Mouse (Mus musculus) C2C12 (cell line): ENCODE measurements at regions not wholly inside any gene's neighbourhood (a gene's known extent, or its start where the extent isn't known, plus 50 kb on each side); places are given as distances from the start of the nearest gene placed in this dataset.

Experiments
- H3K27me3 ChIP-seq: one replicate; pipeline ENCODE4 v1.6.1; 2011; ENCODE audit not compliant: control insufficient read depth, insufficient read depth, insufficient read length
- H3K36me3 ChIP-seq: one replicate; pipeline ENCODE4 v1.6.1; 2011; ENCODE audit not compliant: control insufficient read depth, insufficient read depth
- H3K4me3 ChIP-seq: one replicate; pipeline ENCODE4 v1.5.1; 2011; ENCODE audit warnings: mild to moderate bottlenecking, control low read depth; ENCODE audit not compliant: poor library complexity, insufficient read depth, severe bottlenecking
- H3K79me2 ChIP-seq: one replicate; pipeline ENCODE4 v1.6.1; 2011; ENCODE audit not compliant: control insufficient read depth, insufficient read depth
- H3K79me3 ChIP-seq: one replicate; pipeline ENCODE4 v1.6.1; 2011; ENCODE audit warnings: low read depth, control low read depth
- H3ac ChIP-seq: one replicate; pipeline ENCODE3; 2011; ENCODE audit warnings: low read depth; ENCODE audit not compliant: control insufficient read depth, insufficient read length
- CEBPB ChIP-seq: IDR thresholded peaks from one replicate; pipeline ENCODE4 v1.6.1; 2011; ENCODE audit warnings: low read depth, mild to moderate bottlenecking, control low read depth, moderate library complexity
- CTCF ChIP-seq: IDR thresholded peaks from one replicate; pipeline ENCODE4 v1.5.1; 2011; ENCODE audit not compliant: control insufficient read depth, insufficient read depth, insufficient read length
- FOSL1 ChIP-seq: IDR thresholded peaks from one replicate; pipeline ENCODE4 v1.8.0; 2011; ENCODE audit warnings: mild to moderate bottlenecking, low read length; ENCODE audit not compliant: poor library complexity, insufficient read depth, severe bottlenecking
- MAX ChIP-seq: IDR thresholded peaks from one replicate; pipeline ENCODE4 v1.6.1; 2011; ENCODE audit warnings: mild to moderate bottlenecking, control low read depth
- MYOD1 ChIP-seq: IDR thresholded peaks from one replicate; pipeline ENCODE4 v1.6.1; 2011; ENCODE audit warnings: low read depth; ENCODE audit not compliant: control insufficient read depth, insufficient read length
- MYOG ChIP-seq: IDR thresholded peaks from one replicate; pipeline ENCODE4 v1.6.1; 2011; ENCODE audit not compliant: control insufficient read depth, insufficient read length; ENCODE audit errors: extremely low read depth
- USF1 ChIP-seq: IDR thresholded peaks from one replicate; pipeline ENCODE4 v1.6.1; 2011; ENCODE audit warnings: low read depth, mild to moderate bottlenecking, control low read depth, moderate library complexity

DNA sequence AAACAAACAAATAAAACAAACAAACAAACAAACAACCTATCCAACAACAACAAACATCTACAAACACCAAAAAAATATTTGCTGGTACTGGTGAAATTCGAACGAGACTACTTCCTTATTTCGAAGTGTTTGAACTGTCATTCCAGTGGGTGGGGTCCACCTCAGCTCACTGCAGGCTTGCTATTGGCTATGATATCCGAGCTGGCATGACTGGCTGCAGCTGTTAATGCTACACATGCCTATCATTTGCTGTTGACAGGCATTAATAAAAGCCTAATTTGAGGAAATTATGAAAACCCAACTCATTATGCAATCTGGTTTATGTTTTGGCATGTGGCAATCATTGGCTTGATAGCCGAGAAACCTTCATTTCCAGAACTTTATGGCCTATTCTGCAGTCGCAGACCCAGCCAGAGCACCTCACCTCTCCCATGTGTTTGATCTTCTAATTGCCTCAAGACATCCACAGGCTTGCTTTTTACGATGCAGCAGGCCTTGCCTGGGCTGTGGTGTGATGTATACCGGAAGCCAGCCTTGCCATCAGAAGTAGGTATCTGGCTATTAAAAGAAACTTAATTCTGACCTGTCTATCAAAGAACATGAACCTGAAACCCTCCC lies 283.3 kb upstream of the Nr2f2 start:
- TF ChIP-seq USF1 (no peak), CEBPB (no peak), MYOG (no peak), FOSL1 (no peak), MAX (no peak), MYOD1 (no peak), CTCF (no peak)
- no peaks in the 10 kb centered on the region for H3K79me2 ChIP-seq
- no peak overlapping the region for H3ac ChIP-seq
- H3K4me3 ChIP-seq: no peak overlapping the region
- no peaks in the 10 kb centered on the region for H3K79me3 ChIP-seq
- no peaks in the 10 kb centered on the region for H3K36me3 ChIP-seq
- no peaks in the 10 kb centered on the region for H3K27me3 ChIP-seq

DNA sequence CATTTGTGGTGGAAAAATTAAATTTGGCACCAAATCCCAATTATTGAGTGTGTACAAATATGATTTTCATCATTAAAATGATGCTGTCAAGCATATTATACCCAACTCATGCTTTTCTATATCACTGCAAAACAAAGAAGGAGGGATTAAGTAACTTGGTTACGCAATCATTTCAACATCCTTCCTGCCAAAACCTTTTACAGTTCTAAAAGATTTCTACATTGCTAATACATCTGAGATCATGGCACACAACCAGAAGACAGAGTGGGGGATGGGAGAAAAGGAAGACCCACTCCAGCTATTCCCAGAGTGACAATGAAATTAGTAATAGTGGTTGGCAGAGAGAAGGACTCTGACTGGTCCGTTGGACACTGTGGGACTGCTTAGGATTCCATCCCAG lies 280.3 kb upstream of the Nr2f2 start:
- H3K79me2 ChIP-seq: no peaks in the 10 kb centered on the region
- no peaks in the 10 kb centered on the region for H3K79me3 ChIP-seq
- no peaks in the 10 kb centered on the region for H3K36me3 ChIP-seq
- no peak overlapping the region for H3ac ChIP-seq
- H3K4me3 ChIP-seq: no peak overlapping the region
- H3K27me3 ChIP-seq: no peaks in the 10 kb centered on the region
- TF ChIP-seq CEBPB (peak; percentile 69), FOSL1 (no peak)

DNA sequence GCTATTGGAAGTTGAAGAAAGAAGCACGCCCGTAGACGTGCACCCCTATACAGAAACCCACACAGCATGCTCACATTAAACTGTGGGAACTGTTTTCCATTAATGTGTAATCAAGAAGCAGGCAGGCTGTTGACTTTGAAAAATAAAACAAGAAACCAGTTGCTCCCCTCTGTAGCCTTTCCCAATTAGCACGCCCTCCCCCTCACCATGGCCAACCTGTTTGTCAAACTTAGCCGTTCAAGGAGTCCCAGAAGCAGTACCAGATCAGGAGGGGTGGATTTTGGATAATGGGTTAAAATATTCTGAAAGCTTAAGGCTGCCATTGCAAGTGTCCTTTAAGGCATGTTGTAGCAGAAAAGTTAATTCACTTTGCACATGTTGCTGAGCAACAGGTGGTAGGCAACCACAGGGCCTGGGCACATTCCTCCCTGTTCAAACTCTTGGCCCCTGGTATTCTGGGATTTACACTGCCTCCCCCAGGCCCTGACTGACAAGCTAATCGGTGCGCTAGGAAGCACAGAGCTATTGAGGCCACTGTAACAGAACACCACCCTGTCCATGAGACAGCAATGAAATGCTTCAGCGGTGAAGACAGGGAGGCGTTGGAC lies 277.3 kb upstream of the Nr2f2 start:
- Histone ChIP-seq H3K27me3 (no peaks in the 10 kb centered on the region), H3K79me2 (no peaks in the 10 kb centered on the region), H3K4me3 (no peak overlapping the region), H3ac (no peak overlapping the region), H3K79me3 (no peaks in the 10 kb centered on the region), H3K36me3 (no peaks in the 10 kb centered on the region)
- TF ChIP-seq MYOG (no peak), CEBPB (no peak), MYOD1 (no peak), FOSL1 (no peak), CTCF (no peak), USF1 (no peak), MAX (no peak)

DNA sequence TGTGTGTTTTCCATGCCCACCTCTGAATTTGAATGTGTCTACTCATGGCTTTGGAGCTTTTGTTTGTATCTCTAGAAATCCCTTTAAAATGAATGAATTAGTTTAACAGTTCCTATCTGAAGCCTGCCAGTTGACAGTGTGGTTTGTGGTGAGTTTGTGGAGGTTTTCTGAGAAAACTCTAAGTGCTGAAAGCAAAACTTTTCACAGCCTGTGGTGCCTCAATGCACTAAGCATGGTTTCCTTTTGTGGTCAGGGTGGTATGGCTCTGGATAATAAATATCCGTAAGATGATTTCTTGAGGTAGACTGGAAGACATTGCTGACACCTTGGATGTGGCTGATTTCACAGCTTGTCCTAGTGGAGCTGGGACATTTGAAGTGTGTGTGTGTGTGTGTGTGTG lies 276.5 kb upstream of the Nr2f2 start:
- Histone ChIP-seq H3ac (no peak overlapping the region), H3K79me3 (no peaks in the 10 kb centered on the region), H3K36me3 (no peaks in the 10 kb centered on the region), H3K27me3 (no peaks in the 10 kb centered on the region), H3K4me3 (no peak overlapping the region), H3K79me2 (no peaks in the 10 kb centered on the region)
- TF ChIP-seq CTCF (no peak), MYOG (no peak), FOSL1 (no peak), USF1 (no peak), MAX (no peak), CEBPB (no peak), MYOD1 (no peak)

DNA sequence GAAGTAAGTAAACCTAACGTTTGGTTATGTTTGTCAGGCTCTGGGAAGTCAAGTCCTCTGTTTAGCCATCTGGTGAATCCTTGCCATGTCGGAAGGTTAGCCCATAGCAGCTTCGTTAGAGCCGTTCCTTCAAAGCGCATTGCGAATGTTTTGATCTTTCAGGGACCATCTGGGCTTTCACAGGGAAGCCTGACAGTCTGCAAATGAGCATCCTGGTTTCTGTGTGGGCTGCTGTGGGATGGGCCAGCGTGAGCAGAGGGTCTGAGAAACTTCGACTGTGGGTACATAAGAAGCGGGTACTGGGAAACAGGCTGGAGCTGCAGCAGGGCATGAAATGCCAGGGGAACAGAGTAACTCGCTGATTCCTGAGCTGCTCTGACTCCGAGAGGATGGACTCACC lies 274.7 kb upstream of the Nr2f2 start:
- no peak overlapping the region for H3ac ChIP-seq
- no peak overlapping the region for H3K4me3 ChIP-seq
- no peaks in the 10 kb centered on the region for H3K79me3 ChIP-seq
- no peaks in the 10 kb centered on the region for H3K36me3 ChIP-seq
- TF ChIP-seq MYOD1 (no peak), FOSL1 (no peak), CEBPB (no peak), MYOG (no peak), MAX (no peak), USF1 (no peak), CTCF (no peak)
- no peaks in the 10 kb centered on the region for H3K27me3 ChIP-seq
- H3K79me2 ChIP-seq: no peaks in the 10 kb centered on the region

DNA sequence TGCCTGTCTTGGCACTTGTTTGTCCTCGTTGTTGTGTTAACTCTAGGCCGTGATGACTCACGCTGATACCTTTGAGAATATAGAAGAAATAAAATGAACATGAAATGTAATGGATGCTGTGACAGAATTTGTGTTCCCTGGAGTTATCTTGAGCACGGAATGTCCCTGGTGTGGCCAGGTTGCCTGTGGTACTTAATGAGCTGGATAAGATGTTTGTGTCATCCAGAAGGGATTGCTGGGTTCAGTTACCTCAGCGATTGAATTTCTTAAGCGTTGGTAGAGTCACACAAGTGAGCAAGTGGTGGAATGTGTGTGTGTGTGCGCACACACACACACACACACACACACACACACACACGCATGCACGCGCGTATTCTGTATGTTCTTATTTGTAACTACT lies 274.0 kb upstream of the Nr2f2 start:
- Histone ChIP-seq H3K79me3 (no peaks in the 10 kb centered on the region), H3K79me2 (no peaks in the 10 kb centered on the region), H3K4me3 (no peak overlapping the region), H3K27me3 (no peaks in the 10 kb centered on the region), H3ac (no peak overlapping the region), H3K36me3 (no peaks in the 10 kb centered on the region)
- TF ChIP-seq MYOD1 (no peak), CTCF (no peak)
